Mouse (Mus musculus): ENCODE measurements around the gene Ltbp1. TPM values are rescaled to one million over a fixed set of nuclear protein-coding genes. Genes with fewer than 3 reads are reported as not detected.

Ltbp1 gene
- polyA plus RNA-seq, 1 experiment from 2014 or later, result 28.3 TPM

DNA sequence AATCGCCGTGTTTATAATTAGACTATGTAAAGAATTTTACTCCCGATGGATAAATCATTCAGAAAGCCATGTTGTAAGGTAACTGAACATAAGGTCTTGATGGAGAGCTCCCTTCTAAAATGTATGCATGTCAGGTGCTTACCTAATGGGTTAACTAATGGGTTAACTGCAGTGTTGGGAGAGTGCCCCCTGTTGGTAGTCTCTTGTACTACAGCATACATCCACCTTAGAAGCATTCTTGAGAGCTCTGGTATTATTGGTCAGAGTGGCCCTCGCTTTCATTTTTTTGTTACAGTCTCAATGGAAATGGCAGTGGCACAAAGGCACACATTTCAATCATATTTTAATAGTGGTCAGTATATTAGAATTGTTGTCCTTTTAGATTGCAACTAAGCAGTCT is 364.8 kb downstream of the Ltbp1 start:
- Histone ChIP-seq H3K27me3 (replicated peaks) (no peaks in the 10 kb centered on the region), H3K9ac (no peak overlapping the region), H3K36me3 (peaks cover 47% of the 10 kb centered on the region), H3K9me3 (no peaks in the 10 kb centered on the region), H3K4me1 (peaks cover 15% of the 10 kb centered on the region), H3K27ac (replicated peaks) (no peak overlapping the region), H3K4me2 (no peak overlapping the region), H3K4me3 (no peak overlapping the region)
- no peak for ATAC-seq (ENCODE audit: extremely low read depth, insufficient number of reproducible peaks, low FRiP score, low TSS enrichment)
- WGBS, result 83% methylated on average over 4 of the region's 4 CpGs

- peaks cover 33% of the 10 kb centered on the region for H3K36me3 ChIP-seq
- no peak overlapping the region for H3K27ac ChIP-seq (replicated peaks)
- no peak overlapping the region for H3K4me3 ChIP-seq
- no peaks in the 10 kb centered on the region for H3K9me3 ChIP-seq
- no peak for ATAC-seq (ENCODE audit: extremely low read depth, insufficient number of reproducible peaks, low FRiP score, low TSS enrichment)
- peaks cover 18% of the 10 kb centered on the region for H3K4me1 ChIP-seq
- no peaks in the 10 kb centered on the region for H3K27me3 ChIP-seq (replicated peaks)
- H3K9ac ChIP-seq, result no peak overlapping the region
- WGBS, result 84% methylated on average over 11 of the region's 11 CpGs
- H3K4me2 ChIP-seq, result no peak overlapping the region
Measured at GRCm38 (mm10) chr17:75371650-75372049, 366.3 kb downstream of the Ltbp1 start.

- WGBS, result 57% methylated on average over 3 of the region's 3 CpGs
- peaks cover 25% of the 10 kb centered on the region for H3K36me3 ChIP-seq
- ATAC-seq (ENCODE audit: extremely low read depth, insufficient number of reproducible peaks, low FRiP score, low TSS enrichment), result no peak
Measured at GRCm38 (mm10) chr17:75372371-75372770, 367.0 kb downstream of the Ltbp1 start.

DNA sequence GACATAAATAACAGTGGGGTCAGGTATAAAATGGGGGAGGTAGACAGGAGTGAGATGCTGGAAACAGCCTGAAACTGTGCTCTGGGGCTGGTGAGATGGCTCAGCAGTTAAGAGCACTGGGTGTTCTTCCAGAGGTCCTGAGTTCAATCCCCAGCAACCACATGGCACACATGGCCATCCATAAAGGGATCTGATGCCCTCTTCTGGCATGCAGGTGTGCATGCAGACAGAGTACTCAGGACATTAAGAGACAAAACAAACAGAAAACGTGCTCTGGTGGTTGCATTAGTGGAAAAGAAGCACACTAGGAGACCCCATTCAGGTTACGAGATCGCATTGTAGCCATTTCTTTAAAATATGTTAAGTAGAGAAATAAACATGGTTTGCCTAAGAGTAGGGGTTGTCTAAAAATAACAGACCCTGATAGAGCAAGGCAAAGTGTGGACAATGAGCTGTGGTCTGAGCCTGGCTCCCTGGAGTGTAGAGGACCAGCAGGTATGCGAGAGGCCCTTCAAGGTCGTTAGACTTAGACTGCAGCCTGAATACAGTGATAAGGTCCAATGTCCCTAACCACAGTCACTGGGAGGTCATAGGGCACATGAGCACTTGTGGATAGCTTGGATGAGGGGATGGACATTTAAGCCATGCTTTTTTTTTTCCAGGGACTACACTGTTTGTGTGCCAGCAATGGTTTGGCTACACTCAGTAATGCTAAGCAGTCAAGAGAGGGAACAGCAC is 369.1 kb downstream of the Ltbp1 start:
- H3K9me3 ChIP-seq, result no peaks in the 10 kb centered on the region
- H3K4me3 ChIP-seq, result no peak overlapping the region
- H3K4me1 ChIP-seq, result peaks cover 12% of the 10 kb centered on the region
- no peak for ATAC-seq (ENCODE audit: extremely low read depth, insufficient number of reproducible peaks, low FRiP score, low TSS enrichment)
- H3K9ac ChIP-seq, result no peak overlapping the region
- H3K27ac ChIP-seq (replicated peaks), result no peak overlapping the region
- peaks cover 13% of the 10 kb centered on the region for H3K36me3 ChIP-seq
- WGBS, result 50% methylated on average over 5 of the region's 5 CpGs
- no peaks in the 10 kb centered on the region for H3K27me3 ChIP-seq (replicated peaks)
- no peak overlapping the region for H3K4me2 ChIP-seq

More at GRCm38 (mm10) chr17:75372371-75372770, 367.0 kb downstream of the Ltbp1 start:
- H3K27me3 ChIP-seq (replicated peaks), result no peaks in the 10 kb centered on the region
- no peaks in the 10 kb centered on the region for H3K9me3 ChIP-seq
- no peak overlapping the region for H3K27ac ChIP-seq (replicated peaks)
- no peak overlapping the region for H3K9ac ChIP-seq
- no peak overlapping the region for H3K4me3 ChIP-seq
- H3K4me2 ChIP-seq, result no peak overlapping the region
- H3K4me1 ChIP-seq, result peaks cover 18% of the 10 kb centered on the region

DNA sequence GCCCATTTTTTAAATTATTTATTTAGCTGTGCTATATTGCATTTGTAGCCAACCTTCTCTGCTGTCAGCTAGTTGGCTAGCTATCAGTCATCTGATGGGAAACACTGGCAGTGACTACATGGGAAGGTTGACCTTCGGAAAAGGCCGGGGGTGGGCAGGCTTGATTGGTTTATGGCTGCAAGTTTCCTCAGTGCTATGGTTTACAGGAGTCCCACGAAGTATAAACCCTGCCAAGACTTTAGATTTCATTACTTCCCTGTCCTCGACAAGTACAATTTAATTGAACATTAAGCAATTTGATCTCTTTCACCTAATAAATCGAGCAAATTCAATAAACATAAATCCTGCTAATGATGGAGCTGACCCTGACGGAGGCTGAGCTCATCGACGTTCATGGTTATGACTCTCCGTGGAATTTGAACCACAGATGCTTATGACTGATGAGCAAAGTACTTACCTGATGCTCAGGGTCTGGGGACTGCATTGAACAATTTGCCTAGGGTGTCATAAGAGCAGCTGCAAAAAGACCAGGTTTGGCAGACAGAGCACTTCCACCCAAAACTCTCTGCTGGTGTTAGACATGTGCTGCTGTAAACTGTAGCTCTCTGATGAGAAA is 373.0 kb downstream of the Ltbp1 start:
- WGBS, result 80% methylated on average over 9 of the region's 9 CpGs
- H3K9me3 ChIP-seq, result no peaks in the 10 kb centered on the region

DNA sequence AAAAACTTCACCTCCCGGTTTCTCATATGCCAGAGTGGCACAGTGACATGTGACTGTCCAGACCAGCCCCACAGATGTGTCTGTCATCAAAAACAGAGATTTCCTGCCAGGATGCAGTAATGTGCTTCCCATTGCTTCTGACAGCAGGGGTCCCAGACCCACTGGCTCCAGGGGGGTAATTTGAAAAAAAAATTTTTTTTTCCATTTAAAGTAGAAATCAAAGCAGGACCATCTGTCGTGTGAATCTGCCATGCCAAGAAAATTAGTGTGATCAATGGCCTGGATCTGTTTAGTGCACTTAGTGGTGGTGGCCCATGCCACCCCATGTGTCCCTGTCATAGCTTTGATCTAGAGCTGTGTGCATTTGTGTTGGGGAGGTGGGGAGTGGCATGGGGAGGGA is 374.8 kb downstream of the Ltbp1 start:
- H3K36me3 ChIP-seq, result peaks cover 17% of the 10 kb centered on the region
- H3K4me2 ChIP-seq, result no peak overlapping the region
- H3K9me3 ChIP-seq, result no peaks in the 10 kb centered on the region
- no peak overlapping the region for H3K4me3 ChIP-seq
- no peak overlapping the region for H3K27ac ChIP-seq (replicated peaks)
- no peaks in the 10 kb centered on the region for H3K27me3 ChIP-seq (replicated peaks)
- peaks cover 7% of the 10 kb centered on the region; the same call in 1 of the 2 replicates for H3K4me1 ChIP-seq
- no peak for ATAC-seq (ENCODE audit: extremely low read depth, insufficient number of reproducible peaks, low FRiP score, low TSS enrichment)
- no peak overlapping the region for H3K9ac ChIP-seq
- WGBS, result 37% methylated on average over 2 of the region's 2 CpGs

More for the DNA sequence above, 373.0 kb downstream of the Ltbp1 start:
- Histone ChIP-seq H3K27me3 (replicated peaks) (no peaks in the 10 kb centered on the region), H3K4me2 (no peak overlapping the region), H3K9ac (no peak overlapping the region), H3K36me3 (peaks cover 17% of the 10 kb centered on the region), H3K4me1 (peaks cover 16% of the 10 kb centered on the region), H3K4me3 (no peak overlapping the region), H3K27ac (replicated peaks) (no peak overlapping the region)
- no peak for ATAC-seq (ENCODE audit: extremely low read depth, insufficient number of reproducible peaks, low FRiP score, low TSS enrichment)

GRCm38 (mm10) chr17:75388402-75388801 is 383.0 kb downstream of the Ltbp1 start:
- no peaks in the 10 kb centered on the region for H3K27me3 ChIP-seq (replicated peaks)
- 0 out of 2 replicates have a peak, but pooled peaks cover 3% of the 10 kb centered on the region for H3K4me1 ChIP-seq
- H3K4me2 ChIP-seq, result no peak overlapping the region
- no peak for ATAC-seq (ENCODE audit: extremely low read depth, insufficient number of reproducible peaks, low FRiP score, low TSS enrichment)
- no peak overlapping the region for H3K27ac ChIP-seq (replicated peaks)
- H3K9ac ChIP-seq, result no peak overlapping the region
- no peaks in the 10 kb centered on the region for H3K9me3 ChIP-seq
- no peak overlapping the region for H3K4me3 ChIP-seq
- peaks cover 54% of the 10 kb centered on the region for H3K36me3 ChIP-seq
- 80% methylated on average over 4 of the region's 4 CpGs for WGBS

- no peaks in the 10 kb centered on the region for H3K9me3 ChIP-seq
- H3K4me1 ChIP-seq, result 0 out of 2 replicates have a peak, but pooled peaks cover 3% of the 10 kb centered on the region
- WGBS, result 89% methylated on average over 10 of the region's 10 CpGs
- no peak overlapping the region for H3K4me3 ChIP-seq
- H3K27me3 ChIP-seq (replicated peaks), result no peaks in the 10 kb centered on the region
- H3K36me3 ChIP-seq, result peaks cover 59% of the 10 kb centered on the region
- H3K4me2 ChIP-seq, result no peak overlapping the region
- no peak for ATAC-seq (ENCODE audit: extremely low read depth, insufficient number of reproducible peaks, low FRiP score, low TSS enrichment)
- H3K27ac ChIP-seq (replicated peaks), result no peak overlapping the region
- H3K9ac ChIP-seq, result no peak overlapping the region
Measured at GRCm38 (mm10) chr17:75390142-75390541, 384.8 kb downstream of the Ltbp1 start.

DNA sequence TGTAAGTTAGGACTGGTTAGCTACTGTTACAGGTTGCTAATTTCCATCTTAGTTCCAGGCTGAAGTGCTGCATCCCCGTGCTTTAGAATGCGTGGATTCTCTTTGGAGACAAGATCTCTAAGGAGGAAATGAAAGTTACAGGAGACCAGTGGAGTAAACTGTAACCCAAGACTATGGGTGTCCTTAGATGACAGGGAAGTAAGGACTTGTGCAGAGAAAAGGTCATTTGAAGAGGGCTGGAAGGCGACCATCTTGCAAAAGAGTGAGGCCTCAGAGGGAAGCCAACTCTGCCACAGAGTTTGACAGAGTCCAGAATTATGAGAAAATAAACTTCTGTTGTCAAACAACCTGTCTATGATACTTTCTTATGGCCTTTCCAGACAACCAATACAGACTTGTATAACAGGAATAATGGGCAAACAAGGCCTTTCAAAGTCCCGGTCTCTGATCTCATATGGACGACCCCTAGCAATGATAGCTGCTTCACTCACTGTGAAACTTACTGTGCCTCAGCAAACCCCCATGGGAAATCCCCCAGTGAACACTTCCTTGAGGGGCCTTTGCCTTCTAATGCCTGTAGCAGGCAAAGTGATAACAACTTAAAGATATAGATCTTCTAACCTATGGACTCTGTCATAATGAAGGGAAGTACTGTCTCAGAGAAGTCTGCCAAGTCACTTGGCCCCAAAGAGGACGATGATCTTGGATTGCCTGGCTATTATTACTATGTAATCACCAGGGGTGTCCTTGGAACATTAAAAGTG is 386.2 kb downstream of the Ltbp1 start:
- no peak overlapping the region for H3K4me3 ChIP-seq

DNA sequence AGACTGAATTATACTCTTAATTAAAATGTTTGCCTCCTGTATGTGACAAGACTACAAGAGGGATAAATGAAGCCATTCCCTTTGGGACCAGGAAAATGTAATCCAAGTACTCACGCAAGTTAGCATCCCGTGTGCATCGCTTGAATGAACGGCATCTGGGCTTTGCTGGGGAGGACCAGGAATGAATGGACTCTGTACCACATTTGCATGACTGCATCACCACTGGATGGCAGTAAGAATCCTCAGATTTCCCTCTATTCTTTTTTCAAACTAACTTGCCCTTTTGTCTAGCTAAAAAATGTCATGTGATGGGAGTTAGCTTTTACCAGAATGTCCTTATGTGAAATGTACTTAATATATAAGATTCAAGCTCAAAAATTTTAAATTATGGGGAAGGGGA is 401.0 kb downstream of the Ltbp1 start:
- ATAC-seq (ENCODE audit: extremely low read depth, insufficient number of reproducible peaks, low FRiP score, low TSS enrichment), result no peak
- no peak overlapping the region for H3K27ac ChIP-seq (replicated peaks)
- no peaks in the 10 kb centered on the region for H3K27me3 ChIP-seq (replicated peaks)
- no peaks in the 10 kb centered on the region for H3K36me3 ChIP-seq
- H3K9ac ChIP-seq, result no peak overlapping the region
- H3K4me1 ChIP-seq, result no peaks in the 10 kb centered on the region
- no peak overlapping the region for H3K4me3 ChIP-seq
- 56% methylated on average over 4 of the region's 4 CpGs for WGBS
- no peaks in the 10 kb centered on the region for H3K9me3 ChIP-seq
- no peak overlapping the region for H3K4me2 ChIP-seq

More for the DNA sequence above, 386.2 kb downstream of the Ltbp1 start:
- 0 out of 2 replicates have a peak, but pooled peaks cover 3% of the 10 kb centered on the region for H3K4me1 ChIP-seq
- H3K27me3 ChIP-seq (replicated peaks), result no peaks in the 10 kb centered on the region
- 75% methylated on average over 6 of the region's 6 CpGs for WGBS
- ATAC-seq (ENCODE audit: extremely low read depth, insufficient number of reproducible peaks, low FRiP score, low TSS enrichment), result no peak
- no peak overlapping the region for H3K27ac ChIP-seq (replicated peaks)
- no peak overlapping the region for H3K4me2 ChIP-seq
- no peaks in the 10 kb centered on the region for H3K9me3 ChIP-seq
- H3K36me3 ChIP-seq, result peaks cover 48% of the 10 kb centered on the region
- no peak overlapping the region for H3K9ac ChIP-seq

GRCm38 (mm10) chr17:75416861-75417260 is 411.5 kb downstream of the Ltbp1 start:
- no peaks in the 10 kb centered on the region for H3K27me3 ChIP-seq (replicated peaks)
- no peak overlapping the region for H3K9ac ChIP-seq
- H3K4me3 ChIP-seq, result no peak overlapping the region
- no peak overlapping the region for H3K4me2 ChIP-seq
- H3K36me3 ChIP-seq, result no peaks in the 10 kb centered on the region
- ATAC-seq (ENCODE audit: extremely low read depth, insufficient number of reproducible peaks, low FRiP score, low TSS enrichment), result no peak
- 74% methylated on average over 3 of the region's 3 CpGs for WGBS
- H3K27ac ChIP-seq (replicated peaks), result no peak overlapping the region
- peaks cover 9% of the 10 kb centered on the region; the same call in 1 of the 2 replicates for H3K9me3 ChIP-seq
- no peaks in the 10 kb centered on the region for H3K4me1 ChIP-seq
